Mouse (Mus musculus) adrenal gland, adult 2 months (tissue): ENCODE measurements around the gene Npepps. TPM values are rescaled to one million over a fixed set of nuclear protein-coding genes. Genes with fewer than 3 reads are reported as not detected.
"Not testable (repeated sequence)": the region's sequence is repeated elsewhere in the genome, so short reads cannot be mapped to it uniquely, and the experiment has no call there.

ENCODE experiments used
- DNase-seq: peaks from one replicate; pipeline ENCODE4 v3.0.0; 2021
- long read RNA-seq: library from polyadenylated mRNA; stranded (forward); transcript quantifications from one replicate; pipeline ENCODE4 v2.0.0, GENCODE M21; 2021
- polyA plus RNA-seq: library from polyadenylated mRNA; depleted of rRNA; stranded (reverse); fragments of >200 nt; gene quantifications from 2 replicates; pipeline ENCODE4 v1.2.3, GENCODE M21; 2012; rRNA removed
- total RNA-seq, 2 experiments: library from RNA; stranded (reverse); gene quantifications; 2 replicates each; pipeline ENCODE4 v1.2.3; 2021

Npepps gene
- 10 to 100 TPM; 69.2 to 70.2 TPM for total RNA-seq
- polyA plus RNA-seq = 29.8 and 34.3 TPM in 2 replicates
- long read RNA-seq, full-length matches to known transcripts = 22 of 33 reads
- long read RNA-seq, partial matches to known transcripts = 3 of 33 reads
- long read RNA-seq, other reads (novel, unspliced or antisense) = 8 of 33 reads

DNA sequence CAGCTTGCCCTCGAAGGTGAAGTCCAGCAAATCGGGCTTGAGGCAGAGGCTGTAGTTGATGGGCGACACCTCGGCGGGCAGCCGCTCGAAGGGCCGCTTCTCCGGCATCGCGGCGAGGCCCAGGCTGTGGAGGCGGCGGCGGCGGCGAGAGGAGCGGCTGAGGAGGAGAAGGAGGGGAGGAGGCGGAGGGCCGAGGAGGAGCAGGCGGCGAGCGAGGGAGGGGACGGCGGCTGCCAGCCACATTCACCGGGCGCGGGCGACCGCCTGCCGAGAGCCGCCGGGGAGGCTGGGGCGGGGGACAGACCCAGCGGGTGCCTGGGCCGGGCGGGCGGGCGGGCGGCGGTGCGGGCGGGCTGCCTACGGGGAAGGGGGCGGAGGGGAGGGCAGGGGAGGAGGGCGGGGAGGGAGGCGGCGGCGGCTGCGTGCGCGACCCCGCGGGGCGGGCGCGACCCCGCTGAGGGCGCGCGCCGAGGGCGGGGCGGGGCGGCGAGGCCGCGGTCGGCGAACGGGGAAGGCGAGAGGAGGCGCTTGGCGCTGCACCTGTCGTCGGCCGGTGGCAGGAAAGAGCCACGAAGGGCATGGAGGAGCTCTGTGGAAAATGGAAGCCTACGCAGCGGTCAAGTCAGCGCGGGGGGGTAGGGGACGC, at the start of gene Npepps:
TSS of gene Npepps (minus strand) at position 423 of the 646 bp plus-strand sequence.
- peak; percentile 89 for DNase-seq

DNA sequence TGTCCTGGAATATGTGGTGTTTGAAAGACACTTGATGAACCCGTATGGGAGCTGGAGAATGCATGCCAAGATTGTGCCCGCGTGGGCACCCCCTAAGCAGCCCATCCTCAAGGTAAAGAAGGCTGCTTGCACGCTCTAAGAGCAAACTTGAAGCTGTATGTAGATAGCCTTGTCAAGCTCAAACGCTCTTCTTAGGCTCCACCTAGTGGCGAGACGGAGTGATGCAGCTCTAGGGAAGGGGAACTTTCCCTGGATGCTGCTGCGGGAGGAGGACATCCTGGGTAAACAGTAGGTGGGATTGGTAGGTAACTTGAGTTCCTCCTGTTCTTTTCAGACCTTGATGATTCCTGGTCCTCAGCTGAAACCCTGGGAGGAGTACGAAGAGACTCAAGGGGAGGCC, 47.7 kb upstream of the Npepps start:
- DNase-seq = peak; percentile 60

DNA sequence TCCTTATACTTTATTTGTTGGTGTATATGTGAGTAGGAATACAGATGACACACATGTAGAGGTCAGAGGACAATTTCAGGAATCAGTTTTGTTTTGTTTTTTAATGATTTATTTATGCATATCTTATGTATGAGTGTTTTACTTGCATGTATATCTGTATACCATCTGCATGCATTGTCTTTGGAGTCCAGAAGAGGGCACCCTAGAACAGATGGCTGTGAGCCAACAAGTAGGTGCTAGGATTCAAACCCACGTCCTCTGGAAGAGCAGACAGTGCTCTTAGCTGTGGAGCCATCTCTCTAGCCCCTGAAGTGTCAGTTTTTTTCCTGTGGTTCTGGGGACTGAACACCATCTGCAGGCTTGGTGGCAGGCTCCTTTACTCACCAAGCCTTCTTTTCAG, 44.8 kb upstream of the Npepps start:
- no peak for DNase-seq

DNA sequence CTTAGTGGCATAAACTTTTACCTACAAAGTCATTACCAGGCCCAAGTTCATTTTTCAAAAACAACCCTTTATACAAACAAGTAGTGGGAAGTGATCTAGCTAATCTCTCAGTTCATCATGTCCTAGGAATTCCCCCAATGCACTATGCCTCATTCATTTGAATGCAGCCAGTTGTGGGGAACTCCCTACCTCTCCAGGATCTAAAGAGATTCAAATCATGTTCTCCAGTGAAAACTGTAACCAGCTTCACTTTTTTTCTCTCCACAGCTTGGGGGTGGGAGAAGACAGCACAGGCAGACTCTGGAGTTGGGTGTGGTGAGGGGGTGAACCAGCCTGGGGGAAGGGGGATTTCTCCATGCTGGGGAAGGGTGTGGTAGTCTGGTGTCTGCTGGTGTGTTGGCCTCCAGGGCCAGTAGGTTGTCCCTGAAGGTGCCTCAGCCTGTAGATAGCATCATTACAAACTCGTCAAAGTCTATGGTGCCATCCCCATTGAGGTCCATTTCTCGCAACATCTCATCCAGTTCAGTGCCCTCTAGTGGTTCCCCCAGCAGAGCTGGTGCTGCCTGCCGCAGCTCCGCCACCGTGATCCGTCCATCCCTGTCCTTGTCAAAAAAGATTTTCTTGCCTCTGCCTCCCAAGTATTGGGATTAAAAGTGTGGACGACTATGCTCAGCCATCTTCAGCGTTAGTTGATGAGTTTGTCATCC, 41.6 kb upstream of the Npepps start:
- not testable (repeated sequence) for DNase-seq

DNA sequence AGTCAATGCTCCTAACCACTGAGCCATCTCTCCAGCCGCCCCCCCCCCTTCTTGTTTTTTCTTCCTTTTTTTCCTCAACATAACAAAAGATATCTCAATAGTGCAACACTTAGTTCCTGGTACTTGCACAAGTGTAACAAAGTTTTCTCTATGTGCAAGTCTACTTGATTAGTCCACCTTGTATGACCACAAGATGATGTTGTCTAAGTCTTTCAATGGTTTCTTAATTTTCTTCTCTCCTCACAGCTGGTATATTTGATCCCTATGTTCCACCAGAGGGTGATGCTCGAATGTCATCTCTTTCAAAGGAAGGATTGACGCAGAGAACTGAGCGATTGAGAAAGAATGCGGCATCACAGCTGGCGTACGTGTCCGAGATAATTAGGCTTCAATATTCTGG, 40.8 kb upstream of the Npepps start:
- no peak for DNase-seq

DNA sequence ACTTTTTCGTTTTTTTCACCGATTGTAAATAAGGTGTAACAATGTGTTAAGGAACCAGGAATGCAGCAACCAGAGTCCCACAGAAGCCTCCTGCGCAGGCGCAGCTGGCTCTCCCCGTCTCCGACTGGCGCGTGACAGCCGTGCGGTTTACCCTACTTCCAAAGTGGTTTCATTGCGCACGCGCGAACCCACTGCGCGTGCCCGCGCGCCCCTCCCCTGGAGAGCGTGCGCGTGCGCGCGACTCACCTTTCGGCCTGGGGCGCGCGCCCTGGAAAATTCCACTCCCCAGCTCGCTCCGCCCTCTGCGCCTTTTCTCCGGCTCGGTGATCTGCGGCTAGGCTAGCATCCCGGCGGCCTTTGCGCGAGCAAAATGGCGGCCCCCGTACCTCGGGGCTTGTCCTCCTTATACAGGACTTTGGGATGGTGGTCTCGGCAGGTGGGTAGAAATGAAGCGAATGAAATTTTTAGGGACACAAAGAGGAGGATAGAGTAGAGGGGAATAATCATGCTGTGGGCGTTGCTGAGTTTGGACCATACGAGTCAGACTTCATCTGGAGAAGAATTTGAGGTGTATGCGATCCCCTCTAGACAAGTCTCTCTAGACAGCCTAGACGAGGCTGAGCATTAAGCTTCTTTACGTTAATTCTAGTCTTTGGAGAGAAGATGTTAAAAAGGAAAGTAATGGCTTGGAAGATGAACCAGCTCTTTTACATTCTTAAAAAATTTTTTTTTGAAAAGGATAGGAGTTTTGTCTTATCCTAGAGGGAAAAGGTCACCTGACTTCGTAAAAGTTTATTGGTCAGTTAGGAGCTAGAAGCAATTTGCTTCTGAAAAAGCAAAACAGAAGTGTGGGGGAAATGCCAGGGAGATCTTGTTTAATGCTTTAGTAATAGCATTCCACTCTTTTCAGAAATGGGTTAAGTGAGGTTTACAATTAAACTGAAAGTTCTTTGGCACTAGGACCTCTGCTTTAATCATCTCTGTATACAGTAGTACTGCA, 35.4 kb upstream of the Npepps start, which contains the start of gene Mrpl45:
TSS of gene Mrpl45 (plus strand) at position 213 of the 1,000 bp plus-strand sequence.
- DNase-seq = peak; percentile 100

DNA sequence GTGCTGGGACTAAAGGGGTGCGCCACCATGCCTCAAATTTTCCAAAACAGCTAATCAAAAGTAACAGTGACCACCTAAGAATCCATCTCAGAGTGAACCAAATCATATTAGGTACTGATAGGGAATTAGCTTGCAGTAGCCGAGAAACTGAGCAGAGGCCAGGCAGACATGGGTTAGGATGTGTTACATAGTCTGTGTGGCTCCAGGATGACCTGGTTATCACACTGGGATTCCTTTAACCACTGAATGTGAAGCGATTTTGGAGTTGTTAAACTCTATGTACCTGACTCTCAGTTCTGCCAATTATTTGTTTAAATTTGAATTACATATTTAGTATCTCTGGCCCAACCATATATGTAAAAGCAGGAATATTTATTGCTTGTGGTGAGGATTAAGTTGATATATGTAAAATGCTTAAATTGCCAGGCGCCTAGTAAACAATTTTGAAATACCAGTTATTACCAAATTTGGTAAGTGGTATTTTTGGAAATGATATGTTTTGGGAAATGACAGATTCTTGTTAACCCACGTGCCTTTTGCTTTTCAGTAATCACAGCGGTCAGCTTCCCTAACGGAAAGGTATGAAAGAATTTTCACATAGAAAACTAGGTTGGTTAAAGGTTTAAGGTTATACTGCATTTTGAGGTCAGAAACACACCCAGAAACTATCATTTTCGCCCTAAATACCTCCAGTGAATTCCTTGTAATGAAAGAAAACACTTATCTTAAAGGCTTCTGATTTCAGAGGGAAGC, 34.5 kb upstream of the Npepps start:
- no peak for DNase-seq

DNA sequence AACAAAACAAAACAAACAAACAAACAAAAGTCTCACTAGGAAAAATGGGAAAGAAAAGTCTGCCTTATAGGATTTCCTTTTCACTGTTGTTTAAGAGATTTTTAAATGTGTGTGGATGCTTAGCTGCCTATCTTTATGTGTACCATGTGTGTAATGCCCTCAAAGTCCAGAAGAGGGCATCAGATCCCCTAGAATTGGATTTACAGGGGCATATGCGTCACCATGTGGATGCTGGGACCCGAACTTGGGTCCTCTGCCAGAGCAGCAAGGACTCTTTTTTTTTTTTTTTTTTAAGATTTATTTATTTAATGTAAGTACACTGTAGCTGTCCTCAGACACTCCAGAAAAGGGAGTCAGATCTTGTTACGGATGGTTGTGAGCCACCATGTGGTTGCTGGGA, 33.7 kb upstream of the Npepps start:
- DNase-seq = no peak

DNA sequence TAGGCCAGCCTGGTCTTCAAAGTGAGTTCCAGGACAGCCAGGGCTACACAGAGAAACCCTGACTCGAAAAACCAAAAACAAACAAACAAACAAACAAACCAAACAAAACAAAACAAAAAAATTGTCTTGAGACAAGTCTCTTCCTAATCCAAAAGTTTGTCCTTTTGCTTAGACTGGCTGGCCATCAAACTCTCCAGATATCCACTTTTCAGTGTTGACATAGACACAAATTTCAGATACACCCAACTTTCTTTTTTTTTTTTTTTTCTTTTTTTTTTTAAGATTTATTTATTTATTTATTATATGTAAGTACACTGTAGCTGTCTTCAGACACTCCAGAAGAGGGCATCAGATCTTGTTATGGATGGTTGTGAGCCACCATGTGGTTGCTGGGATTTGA, 32.4 kb upstream of the Npepps start:
- not testable (repeated sequence) for DNase-seq

DNA sequence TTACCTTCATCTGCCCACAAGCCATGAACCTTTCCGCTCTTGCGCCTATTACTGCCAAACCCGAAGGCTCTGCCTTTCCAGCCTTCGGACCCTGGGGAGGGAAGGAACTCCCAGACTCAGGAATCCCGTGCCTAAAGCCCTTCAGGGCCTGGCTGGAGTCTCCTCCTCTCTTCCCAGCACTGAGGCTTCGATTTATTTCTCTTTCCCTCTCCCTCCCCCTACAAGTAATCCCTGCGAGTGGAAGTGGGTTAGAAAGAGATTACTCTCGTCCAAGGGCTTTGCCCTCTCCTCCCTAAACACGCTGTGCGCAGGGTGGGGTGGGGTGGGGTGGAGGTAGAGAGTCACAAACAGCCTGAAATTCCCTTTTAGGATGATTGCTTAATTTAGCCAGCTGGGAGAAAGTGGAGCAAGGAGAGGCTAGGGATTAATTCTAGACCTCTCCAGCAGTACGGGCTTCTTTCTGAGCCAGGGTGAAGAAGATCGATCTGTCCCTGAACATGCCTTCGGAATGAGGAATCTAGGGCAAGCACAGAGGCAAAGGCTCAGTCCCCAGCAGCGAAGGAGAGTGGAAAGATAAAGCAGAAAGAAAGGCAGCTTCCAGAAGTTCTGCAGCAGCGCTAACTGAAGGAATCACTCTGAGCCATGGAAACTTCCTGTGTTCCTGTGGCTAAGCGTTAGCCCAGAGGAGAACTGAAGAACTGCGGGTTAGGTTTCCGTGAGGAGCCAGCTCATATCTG, 30.6 kb upstream of the Npepps start:
- DNase-seq = peak; percentile 60

DNA sequence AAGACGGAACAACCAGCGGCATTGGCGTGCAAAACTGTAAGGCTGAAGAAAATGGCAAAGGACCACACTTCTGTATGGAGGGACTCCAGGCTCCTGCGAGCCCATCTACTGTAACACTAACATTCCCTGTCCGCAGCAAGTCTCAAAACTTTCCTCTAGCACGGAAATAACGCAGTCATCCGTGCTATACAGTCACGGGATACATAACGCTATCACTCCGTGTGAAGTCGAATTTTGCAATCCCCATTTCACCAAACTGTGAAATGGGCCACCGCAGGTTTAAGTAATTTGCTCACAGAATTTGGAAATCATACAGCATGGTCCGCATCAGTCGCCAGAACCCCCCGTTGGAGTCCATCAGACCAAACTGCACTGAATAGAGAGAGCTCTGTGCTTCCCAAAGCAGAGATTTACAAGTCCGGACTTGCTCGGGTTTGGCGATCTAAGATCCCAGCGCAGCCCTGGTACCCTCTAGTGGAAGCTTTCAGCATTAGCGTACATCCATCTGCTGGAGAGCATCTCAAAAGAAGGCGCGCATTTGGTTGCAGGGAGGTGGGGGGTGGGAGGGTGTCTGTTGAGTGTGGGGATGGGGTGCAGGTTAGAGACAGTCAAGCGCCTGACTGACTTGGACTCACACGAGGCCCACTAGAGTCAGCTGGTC, 29.6 kb upstream of the Npepps start:
- peak; percentile 89 for DNase-seq

DNA sequence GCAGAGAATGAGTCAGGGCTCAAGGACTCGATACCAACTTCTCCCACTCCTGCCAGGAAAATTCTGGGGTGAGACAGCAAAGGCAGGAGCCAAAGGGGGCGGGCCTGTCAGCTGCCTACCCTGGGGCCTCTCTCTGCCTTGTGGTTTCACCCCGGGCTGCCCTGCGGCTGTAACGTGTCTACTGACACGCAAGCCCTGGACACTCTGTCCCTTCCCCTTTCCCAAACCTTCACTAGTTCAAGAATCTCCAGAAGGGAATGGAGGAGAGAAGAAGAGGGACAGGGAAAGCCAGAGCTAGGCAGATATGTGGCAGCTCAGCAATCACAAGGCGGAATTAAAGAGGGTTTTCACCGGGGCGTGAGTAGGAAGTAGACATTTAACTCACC, 29.0 kb upstream of the Npepps start:
- DNase-seq = peak; percentile 97

DNA sequence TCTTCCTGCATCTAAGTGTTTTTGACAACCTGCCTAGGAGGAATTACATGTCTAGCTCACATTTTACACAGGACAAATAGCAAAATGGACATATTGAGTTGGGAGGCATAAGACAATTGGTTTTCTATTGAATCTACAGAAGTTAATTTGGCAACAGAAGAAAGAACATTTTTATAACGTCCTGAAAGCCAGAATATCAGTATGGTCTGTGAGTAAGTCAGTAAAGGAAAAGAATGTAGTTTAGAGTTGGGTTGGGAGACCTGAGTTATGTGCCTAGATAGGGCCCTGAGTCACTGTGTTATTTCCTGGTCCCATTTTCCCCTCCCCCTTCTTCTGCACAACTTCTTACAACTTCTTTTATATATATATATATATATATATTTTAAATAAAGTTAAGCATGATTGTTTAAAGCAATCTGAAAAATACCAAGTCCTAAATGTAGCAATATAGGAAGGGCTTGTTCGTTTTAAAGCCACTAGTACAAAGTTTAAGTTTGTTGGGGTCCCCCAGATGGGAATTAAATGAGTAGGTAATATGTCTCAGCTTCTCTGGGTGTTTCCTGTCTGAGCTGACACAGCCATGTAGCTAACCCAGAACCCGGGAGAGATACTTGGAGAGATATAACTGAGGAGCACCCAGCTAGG, 28.5 kb upstream of the Npepps start:
- no peak for DNase-seq

DNA sequence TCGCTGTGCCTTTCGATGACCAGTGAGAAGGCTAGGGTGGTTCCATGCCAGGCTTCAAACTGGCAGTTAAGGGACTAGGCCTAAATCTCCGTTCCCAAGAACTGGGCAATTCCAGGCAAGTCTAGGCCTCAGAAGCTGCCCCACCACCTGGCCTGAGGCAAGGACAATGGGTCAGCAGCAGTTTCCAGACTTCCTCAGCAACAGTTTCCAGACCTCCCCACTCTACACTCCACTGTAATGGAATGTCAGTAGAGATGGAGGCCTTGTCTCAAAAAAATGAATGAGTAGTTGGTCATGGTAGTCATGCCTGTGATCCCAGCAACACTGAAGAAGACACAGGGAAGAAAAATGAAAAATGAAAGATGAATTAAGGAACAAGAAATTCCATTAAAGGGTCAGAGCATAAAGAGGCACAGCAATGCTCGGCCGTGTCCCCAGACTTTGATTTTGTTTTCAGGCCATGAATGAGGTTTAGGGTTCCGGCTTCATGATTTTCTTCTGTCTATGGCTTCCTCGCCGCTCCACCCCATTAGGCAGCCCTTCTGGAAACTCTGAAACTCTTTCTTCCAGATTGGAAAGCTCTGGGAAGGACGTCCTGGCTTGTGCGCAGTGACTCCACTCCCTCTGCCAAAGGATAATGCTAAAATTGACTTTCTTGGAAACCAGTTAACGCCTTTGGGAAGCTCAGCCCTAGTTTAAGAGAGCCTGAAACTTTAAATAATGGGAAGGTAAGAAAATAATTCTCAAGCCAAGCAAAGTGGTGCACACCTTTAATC, 27.0 kb upstream of the Npepps start:
- DNase-seq = no peak

DNA sequence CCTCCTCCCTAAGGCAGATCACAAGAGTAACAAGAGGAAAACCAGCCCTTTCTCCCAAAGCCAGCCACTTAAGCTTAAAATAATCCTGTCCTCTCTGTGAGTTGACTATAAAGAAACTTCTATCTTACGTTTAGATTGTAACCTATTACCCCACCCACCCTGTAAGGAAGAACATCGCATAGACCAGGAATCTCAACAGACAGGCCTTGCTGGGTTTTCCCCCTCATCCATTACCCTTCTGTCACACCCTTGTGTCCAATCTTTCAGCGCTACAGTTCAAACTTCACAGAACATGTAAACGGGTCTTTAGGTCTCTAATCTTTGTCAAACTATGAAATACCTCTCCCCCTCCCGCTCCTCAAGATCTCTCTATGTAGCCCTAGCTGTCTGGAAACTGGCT, 24.2 kb upstream of the Npepps start:
- no peak for DNase-seq

DNA sequence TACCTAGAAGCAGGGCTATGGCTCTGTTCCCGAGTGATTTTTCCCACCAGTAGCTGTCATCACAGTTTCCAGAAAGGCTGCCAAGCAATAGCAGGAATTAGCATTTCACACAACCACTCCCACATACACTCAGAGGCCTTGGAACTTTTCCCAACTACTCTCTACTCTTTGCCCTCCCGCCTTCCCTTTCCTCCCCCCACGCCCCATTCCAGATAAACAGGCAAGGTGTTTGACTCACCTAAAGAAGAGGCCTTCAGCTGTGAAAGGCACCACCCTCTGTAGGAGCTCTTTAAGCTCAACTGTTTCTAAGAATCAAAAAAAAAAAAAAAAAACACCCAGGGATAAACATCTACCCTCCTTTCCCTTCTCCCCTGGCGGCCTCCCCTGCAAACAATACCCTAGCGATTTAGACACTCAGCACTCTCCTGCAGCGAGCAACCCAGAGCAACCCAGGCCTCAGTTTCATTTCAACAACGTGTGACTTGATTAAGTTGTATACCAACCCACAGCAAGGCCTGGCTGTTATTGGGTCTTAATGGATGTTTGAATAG, 21.9 kb upstream of the Npepps start:
- DNase-seq = peak; percentile 69

DNA sequence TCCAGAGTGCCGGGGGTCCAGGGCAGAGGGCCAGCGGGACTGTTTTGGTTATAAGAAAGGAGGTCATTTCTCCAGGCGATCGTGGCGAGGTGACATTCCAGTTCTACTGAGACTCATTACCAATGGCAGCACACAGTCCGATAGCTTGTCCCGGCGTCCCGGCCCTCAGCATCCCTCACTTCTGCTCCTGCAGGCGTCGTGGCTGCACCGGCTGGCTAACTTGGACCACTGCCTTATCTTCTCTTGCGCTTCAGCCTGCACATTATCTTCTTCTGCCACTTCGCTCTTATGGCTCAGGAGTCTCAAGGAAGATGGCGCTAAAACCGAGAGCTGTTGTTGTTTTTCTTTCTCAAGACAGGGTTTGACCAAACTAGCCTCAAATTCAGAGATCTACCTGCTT, 21.0 kb upstream of the Npepps start:
- no peak for DNase-seq

DNA sequence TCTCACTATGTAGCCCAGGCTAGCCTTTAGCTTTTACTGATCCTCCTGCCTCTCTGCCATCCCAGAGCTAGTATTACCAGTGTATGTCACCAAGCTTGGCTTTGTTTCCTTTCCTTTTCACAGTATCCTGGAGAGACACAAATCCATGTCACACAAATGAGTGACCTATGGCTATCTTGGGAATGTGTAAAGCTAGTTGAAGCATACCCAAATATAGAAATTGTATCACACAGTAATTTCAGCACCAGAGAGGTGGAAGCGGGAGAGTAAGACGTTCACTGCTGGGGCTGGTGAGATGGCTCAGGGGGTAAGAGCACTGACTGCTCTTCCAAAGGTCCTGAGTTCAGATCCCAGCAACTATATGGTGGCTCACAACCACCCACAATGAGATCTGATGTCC, 19.5 kb upstream of the Npepps start:
- DNase-seq = no peak

DNA sequence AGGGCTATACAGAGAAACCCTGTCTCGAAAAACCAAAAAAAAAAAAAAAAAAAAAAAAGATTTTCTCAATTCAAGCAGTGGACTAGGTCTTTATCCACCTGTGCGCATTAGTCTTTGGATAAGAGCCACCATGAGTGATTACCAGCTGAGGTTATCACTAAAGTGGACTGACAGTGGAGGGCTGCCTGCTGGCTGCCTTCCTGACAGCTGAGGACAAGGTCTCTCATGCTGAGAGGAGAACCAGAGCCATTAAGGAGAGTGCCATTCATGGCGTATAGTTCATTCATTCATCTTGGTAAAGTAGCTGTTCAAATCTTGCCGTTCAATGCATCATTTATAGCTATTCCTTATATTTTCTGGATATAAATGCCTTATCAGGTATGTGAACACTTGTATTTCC, 16.1 kb upstream of the Npepps start:
- DNase-seq = peak; percentile 32
